Mouse (Mus musculus): Measurements from ENCODE around the gene Mcm3ap. TPM values are rescaled to one million over a fixed set of nuclear protein-coding genes. Genes with fewer than 3 reads are reported as not detected.
A peak's percentile ranks its signal among the peaks of the same experiment; 100 is the strongest.

Gene Mcm3ap
- total and polyA plus RNA-seq, 3 experiments = 26.4 to 47.8 (median 34.2) TPM

- TF ChIP-seq RAD21 (IDR thresholded peaks at IDR 0.05; ENCODE audit: low read depth, low read length) = no peak
- no peak for TF ChIP-seq PAX5 (IDR thresholded peaks at IDR 0.05; ENCODE audit: low read length)
- TF ChIP-seq TCF12 (IDR thresholded peaks at IDR 0.05; ENCODE audit: low read depth, low read length) = peak; percentile 88
- peak; percentile 50; the same call in 1 of the 2 replicates for TF ChIP-seq TBP (conservative IDR thresholded peaks at IDR 0.05; ENCODE audit: low read depth, low read length)
- TF ChIP-seq JUND (conservative IDR thresholded peaks at IDR 0.05; ENCODE audit: low read depth, low read length) = no peak
- peak; percentile 74 for TF ChIP-seq HCFC1 (IDR thresholded peaks at IDR 0.05; ENCODE audit: low read depth, low read length)
These were observed 62.6 kb downstream of the Mcm3ap start, which contains the start of gene Lss (continued) for GRCm38 (mm10) chr10:76531375-76531774.

DNA sequence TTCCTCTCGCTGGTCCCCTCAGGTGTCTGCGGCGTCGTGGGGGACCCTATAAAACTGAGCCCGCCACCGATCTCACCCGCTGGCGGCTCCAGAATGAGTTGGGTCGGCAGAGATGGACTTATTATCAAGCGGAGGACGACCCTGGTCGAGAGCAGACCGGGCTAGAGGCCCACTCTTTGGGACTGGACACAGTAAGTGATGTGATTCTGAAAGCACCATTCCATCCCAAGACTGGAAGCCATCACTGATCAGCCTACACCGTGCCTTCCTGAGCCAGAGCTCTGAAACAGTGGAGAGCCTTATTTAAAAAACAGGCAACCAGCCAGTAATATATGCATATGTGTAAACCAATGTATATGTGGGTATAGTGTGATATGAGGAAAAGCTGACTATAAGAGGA lies 63.1 kb downstream of the Mcm3ap start:
- H3K27ac ChIP-seq (ENCODE audit: insufficient read depth, low read depth) = no peak overlapping the region
- H3K27me3 ChIP-seq (replicated peaks) = no peaks in the 10 kb centered on the region
- TF ChIP-seq CHD1 (IDR thresholded peaks at IDR 0.05; ENCODE audit: low read depth, low read length) (no peak), SMC3 (IDR thresholded peaks at IDR 0.05; ENCODE audit: low read depth, low read length) (no peak), ZC3H11A (IDR thresholded peaks at IDR 0.05; ENCODE audit: low read depth, low read length) (no peak), NRF1 (IDR thresholded peaks at IDR 0.05; ENCODE audit: low read depth, low read length) (no peak), ZNF384 (IDR thresholded peaks at IDR 0.05; ENCODE audit: low read depth, low read length) (no peak), UBTF (IDR thresholded peaks at IDR 0.05; ENCODE audit: low read depth, low read length) (no peak), TBP (conservative IDR thresholded peaks at IDR 0.05; ENCODE audit: low read depth, low read length) (no peak), MAZ (IDR thresholded peaks at IDR 0.05; ENCODE audit: low read depth, low read length) (no peak), JUND (conservative IDR thresholded peaks at IDR 0.05; ENCODE audit: low read depth, low read length) (no peak)
- no peak for DNase-seq (ENCODE audit: extremely low read depth)
- H3K4me1 ChIP-seq (ENCODE audit: control insufficient read depth in 1 of 2, insufficient read depth in 2 of 2) = peaks cover 2 to 28% of the 10 kb centered on the region in 2 experiments; a peak in 2 of 4 replicates
- peak overlapping the region; percentile 95 for H3K4me2 ChIP-seq (ENCODE audit: insufficient read depth, low read depth, poor library complexity, severe bottlenecking)
- H3K9me3 ChIP-seq (replicated peaks; ENCODE audit: low read length) = no peaks in the 10 kb centered on the region
- H3K36me3 ChIP-seq (replicated peaks in 1 of 2; ENCODE audit: control insufficient read depth in 1 of 2, insufficient read depth in 1 of 2, low read length in 1 of 2) = peaks cover 30 to 40% of the 10 kb centered on the region in 2 experiments
- in situ Hi-C loops (cut with MboI; ENCODE audit: low pct_ligation_motif_present, low pct_unique_long_range_greater_than_20kb, low sequenced_read_pairs) = loop anchor here (10.0 kb wide), 1 partner anchor 57 kb away; no protein-coding TSS in a partner anchor
- dilution Hi-C loops (cut with MboI; ENCODE audit: extremely low pct_ligation_motif_present, extremely low pct_unique_long_range_greater_than_20kb, low sequenced_read_pairs) = no loop called here
- H3K9ac ChIP-seq (ENCODE audit: insufficient read depth, low read depth) = peak overlapping the region; percentile 56
- peak overlapping the region; percentile 82 to 90 (median 89) for H3K4me3 ChIP-seq (replicated peaks in 1 of 3; ENCODE audit: low read depth in 2 of 3, low read length in 2 of 3, poor library complexity in 1 of 3)
- H3K79me2 ChIP-seq (replicated peaks; ENCODE audit: control insufficient read depth, extremely low read depth, insufficient read depth, poor library complexity, severe bottlenecking) = 0 out of 2 replicates have a peak, but pooled peaks cover 2% of the 10 kb centered on the region

DNA sequence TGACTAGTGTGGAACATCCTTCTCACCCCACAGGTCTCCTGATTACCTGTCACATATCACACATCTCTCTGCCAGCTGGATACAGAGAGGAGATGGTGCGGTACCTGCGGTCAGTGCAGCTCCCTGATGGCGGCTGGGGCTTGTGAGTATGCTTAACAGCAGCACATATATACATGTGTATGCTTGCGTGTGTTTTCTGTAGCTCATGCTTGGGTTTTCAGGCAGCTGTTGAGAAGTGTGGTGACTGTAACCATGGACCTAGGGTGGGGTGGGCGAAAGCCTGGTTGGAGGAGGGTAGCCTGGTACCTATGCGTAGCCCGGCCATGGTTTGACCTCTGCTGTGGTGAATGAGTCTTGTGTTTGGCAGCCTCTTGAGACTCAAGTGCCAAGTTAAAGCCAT lies 66.8 kb downstream of the Mcm3ap start:
- Histone ChIP-seq H3K27me3 (replicated peaks) (no peaks in the 10 kb centered on the region), H3K79me2 (replicated peaks; ENCODE audit: control insufficient read depth, extremely low read depth, insufficient read depth, poor library complexity, severe bottlenecking) (0 out of 2 replicates have a peak, but pooled peaks cover 2% of the 10 kb centered on the region), H3K4me3 (replicated peaks in 1 of 3; ENCODE audit: low read depth in 2 of 3, low read length in 2 of 3, poor library complexity in 1 of 3) (no peak overlapping the region), H3K27ac (ENCODE audit: insufficient read depth, low read depth) (no peak overlapping the region), H3K4me1 (ENCODE audit: control insufficient read depth in 1 of 2, insufficient read depth in 2 of 2) (peaks cover 2 to 25% of the 10 kb centered on the region in 2 experiments; a peak in 2 of 4 replicates), H3K4me2 (ENCODE audit: insufficient read depth, low read depth, poor library complexity, severe bottlenecking) (no peak overlapping the region), H3K9me3 (replicated peaks; ENCODE audit: low read length) (no peaks in the 10 kb centered on the region), H3K36me3 (replicated peaks in 1 of 2; ENCODE audit: control insufficient read depth in 1 of 2, insufficient read depth in 1 of 2, low read length in 1 of 2) (peaks cover 62 to 76% of the 10 kb centered on the region in 2 experiments), H3K9ac (ENCODE audit: insufficient read depth, low read depth) (no peak overlapping the region)
- DNase-seq (ENCODE audit: extremely low read depth) = no peak
- in situ Hi-C loops (cut with MboI; ENCODE audit: low pct_ligation_motif_present, low pct_unique_long_range_greater_than_20kb, low sequenced_read_pairs) (loop anchor here (10.0 kb wide), 1 partner anchor 61 kb away; no protein-coding TSS in a partner anchor), dilution Hi-C loops (cut with MboI; ENCODE audit: extremely low pct_ligation_motif_present, extremely low pct_unique_long_range_greater_than_20kb, low sequenced_read_pairs) (no loop called here)
- TF ChIP-seq IRF4 (IDR thresholded peaks at IDR 0.05; ENCODE audit: low read depth, low read length) (no peak), SMC3 (IDR thresholded peaks at IDR 0.05; ENCODE audit: low read depth, low read length) (no peak), KAT2A (IDR thresholded peaks at IDR 0.05; ENCODE audit: insufficient replicate concordance, low read length) (no peak), ETS1 (conservative IDR thresholded peaks at IDR 0.05; ENCODE audit: low read depth, low read length) (no peak), HCFC1 (IDR thresholded peaks at IDR 0.05; ENCODE audit: low read depth, low read length) (no peak), MXI1 (IDR thresholded peaks at IDR 0.05; ENCODE audit: low read depth, low read length) (no peak), JUN (IDR thresholded peaks at IDR 0.05; ENCODE audit: insufficient read depth, low read depth, low read length) (no peak), CHD1 (IDR thresholded peaks at IDR 0.05; ENCODE audit: low read depth, low read length) (no peak), NELFE (IDR thresholded peaks at IDR 0.05; ENCODE audit: low read depth, low read length) (no peak), POLR2AphosphoS2 (IDR thresholded peaks at IDR 0.05; ENCODE audit: low read depth, low read length) (no peak), BHLHE40 (IDR thresholded peaks at IDR 0.05; ENCODE audit: low read depth, low read length) (no peak), CHD2 (IDR thresholded peaks at IDR 0.05; ENCODE audit: low read length) (no peak), UBTF (IDR thresholded peaks at IDR 0.05; ENCODE audit: low read depth, low read length) (no peak), MEF2A (IDR thresholded peaks at IDR 0.05; ENCODE audit: borderline replicate concordance, low read depth, low read length) (no peak), MYC (IDR thresholded peaks at IDR 0.05; ENCODE audit: low read depth, low read length) (no peak), USF1 (IDR thresholded peaks at IDR 0.05; ENCODE audit: low read depth, low read length) (no peak), RAD21 (IDR thresholded peaks at IDR 0.05; ENCODE audit: low read depth, low read length) (no peak), POLR2A (IDR thresholded peaks at IDR 0.05; ENCODE audit: low read depth, low read length) (no peak), MAFK (IDR thresholded peaks at IDR 0.05; ENCODE audit: insufficient replicate concordance, low read length) (no peak), TCF12 (IDR thresholded peaks at IDR 0.05; ENCODE audit: low read depth, low read length) (no peak)
